Mouse (Mus musculus) layer of hippocampus, adult 2 months (tissue): Measurements from ENCODE around the gene Klhl35. TPM values are rescaled to one million over a fixed set of nuclear protein-coding genes. Genes with fewer than 3 reads are reported as not detected.
A peak's percentile ranks its signal among the peaks of the same experiment; 100 is the strongest.

Source experiments
- DNase-seq, 2 experiments: peaks; one replicate each; pipeline ENCODE4 v3.0.0; 2022; ENCODE audit warnings: low spot score in 2 of 2
- H3K27ac ChIP-seq: fragments of 200-600 bp; 2 replicates; pipeline ENCODE4 v1.8.1; 2022
- H3K4me3 ChIP-seq: fragments of 200-600 bp; 2 replicates; pipeline ENCODE4 v1.8.1; 2022; ENCODE audit warnings: mild to moderate bottlenecking
- CTCF ChIP-seq: fragments of 200-600 bp; conservative IDR thresholded peaks from 2 replicates; pipeline ENCODE4 v1.8.1; 2022; ENCODE audit warnings: antibody characterized with exemption, mild to moderate bottlenecking, moderate library complexity
- total RNA-seq, 2 experiments: library from RNA; stranded (reverse); gene quantifications; 2 replicates each; pipeline ENCODE4 v1.2.3; 2021

The Klhl35 gene
- total RNA-seq, 2 experiments from 2014 or later: 2.0 to 2.8 TPM

DNA sequence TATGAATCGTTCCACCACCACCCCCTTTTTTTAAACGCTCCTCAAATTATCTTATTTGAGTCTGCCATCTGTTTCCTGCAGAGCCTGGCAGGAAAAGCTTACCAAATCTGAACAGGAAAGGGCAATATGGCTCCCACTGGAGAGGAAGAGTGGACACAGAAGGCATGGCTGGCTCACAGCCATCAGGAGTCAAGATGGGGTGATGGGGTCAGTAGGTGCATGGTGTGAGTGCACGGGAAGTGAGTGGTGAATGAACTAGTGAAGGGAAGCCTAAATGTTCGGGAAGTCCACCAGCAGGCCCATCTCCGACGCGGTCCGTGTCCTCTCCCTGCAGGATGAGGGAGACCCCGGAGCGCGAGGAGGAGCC lies 2.1 kb downstream of the Klhl35 start:
- no peak for DNase-seq
- TF ChIP-seq CTCF: no peak
- H3K4me3 ChIP-seq: peak overlapping the region; percentile 56
- peak overlapping the region; percentile 93 for H3K27ac ChIP-seq

- peak; percentile 70 to 74 for DNase-seq
- Histone ChIP-seq H3K27ac (peak overlapping the region; percentile 93), H3K4me3 (peak overlapping the region; percentile 56)
- TF ChIP-seq CTCF: peak; percentile 71
Observed at GRCm38 (mm10) chr7:99468283-99469132, 2.7 kb downstream of the Klhl35 start.

DNA sequence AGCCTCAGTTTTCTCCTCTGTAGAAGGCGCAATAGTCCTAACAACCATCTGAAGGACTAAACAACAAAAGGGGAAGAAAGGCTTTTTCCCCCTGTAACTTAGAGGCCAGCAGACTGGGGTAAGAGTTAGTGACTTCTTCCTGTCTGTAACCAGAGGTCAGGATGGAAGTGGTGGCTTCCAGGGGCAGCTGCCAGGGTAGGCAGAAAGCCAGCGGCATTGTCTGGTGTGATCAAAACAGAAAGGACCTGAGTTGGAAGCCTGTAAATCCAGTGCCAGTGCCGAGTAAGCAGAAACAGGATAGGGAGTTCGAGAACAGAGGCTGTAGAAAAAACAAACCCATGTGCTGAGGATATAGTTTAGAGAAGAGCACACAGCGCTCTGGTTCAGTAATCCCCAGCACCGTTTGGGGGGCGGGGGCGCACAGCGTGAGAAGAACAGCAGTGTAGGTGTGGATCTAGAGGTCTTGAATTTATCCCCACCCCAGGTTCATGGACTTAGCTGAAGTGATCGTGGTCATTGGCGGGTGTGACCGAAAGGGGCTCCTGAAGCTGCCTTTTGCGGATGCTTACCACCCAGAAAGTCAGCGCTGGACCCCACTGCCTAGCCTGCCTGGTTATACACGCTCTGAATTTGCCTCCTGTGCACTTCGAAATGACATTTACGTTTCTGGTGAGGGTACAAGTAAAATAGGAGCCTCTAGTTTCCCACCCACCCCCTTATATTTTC lies 4.0 kb downstream of the Klhl35 start:
- Histone ChIP-seq H3K27ac (peak overlapping the region; percentile 93; the same call in 1 of the 2 replicates), H3K4me3 (no peak overlapping the region)
- TF ChIP-seq CTCF: no peak

DNA sequence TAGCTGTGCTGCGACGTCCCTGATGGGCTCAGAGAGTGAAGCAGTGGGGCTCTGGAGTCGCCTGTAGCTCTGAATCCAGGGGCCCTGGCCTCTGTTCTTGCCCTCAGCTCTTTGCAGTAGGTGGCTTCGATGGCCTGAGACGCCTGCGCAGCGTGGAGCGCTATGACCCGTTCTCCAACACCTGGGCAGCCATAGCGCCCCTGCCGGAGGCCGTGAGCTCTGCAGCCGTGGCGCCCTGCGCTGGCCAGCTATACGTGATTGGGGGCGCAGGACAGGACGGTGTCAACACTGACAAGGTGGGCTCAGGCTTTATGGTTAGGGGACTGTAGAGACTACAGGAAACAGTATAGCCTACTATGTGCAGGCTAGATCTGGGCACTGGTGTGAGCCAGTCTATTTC lies 5.8 kb downstream of the Klhl35 start:
- peak; percentile 57 for TF ChIP-seq CTCF
- DNase-seq: no peak
- H3K4me3 ChIP-seq: no peak overlapping the region
- no peak overlapping the region for H3K27ac ChIP-seq

More for the DNA sequence above, 4.0 kb downstream of the Klhl35 start:
- no peak for DNase-seq

DNA sequence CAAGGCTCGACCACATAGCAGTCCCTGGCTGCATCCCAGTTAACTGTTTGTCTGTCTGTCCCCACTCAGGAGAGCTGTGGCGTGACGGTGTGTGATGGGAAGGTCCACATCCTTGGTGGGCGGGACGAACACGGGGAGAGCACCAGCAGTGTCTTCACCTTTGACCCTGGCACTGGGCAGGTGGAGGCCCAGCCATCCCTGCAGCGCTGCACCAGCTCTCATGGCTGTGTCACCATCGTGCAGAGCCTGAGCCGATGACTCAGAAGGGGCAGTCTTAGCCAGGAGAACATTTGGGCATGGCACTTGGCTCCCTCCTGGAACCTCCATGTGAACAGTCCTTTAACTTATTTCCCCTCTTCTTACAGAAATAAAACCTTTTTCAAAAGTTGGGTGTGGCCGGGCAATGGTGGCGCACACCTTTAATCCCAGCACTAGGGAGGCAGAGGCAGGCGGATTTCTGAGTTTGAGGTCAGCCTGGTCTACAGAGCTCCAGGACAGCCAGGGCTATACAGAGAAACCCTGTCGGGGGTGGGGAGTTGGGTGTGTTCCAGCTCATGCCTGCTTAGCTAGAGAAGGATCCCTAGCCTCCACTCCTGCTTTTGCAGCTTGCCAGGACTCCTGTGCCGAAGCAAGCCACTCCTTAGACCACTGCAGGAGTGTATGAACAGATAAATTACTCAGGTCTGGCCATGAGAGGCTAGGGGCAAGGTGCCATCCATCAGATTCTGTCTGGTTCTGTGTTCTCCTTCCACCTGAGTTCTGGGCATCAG lies 8.0 kb downstream of the Klhl35 start:
- no peak for DNase-seq
- peak overlapping the region; percentile 73 for H3K27ac ChIP-seq
- TF ChIP-seq CTCF: no peak
- no peak overlapping the region for H3K4me3 ChIP-seq

DNA sequence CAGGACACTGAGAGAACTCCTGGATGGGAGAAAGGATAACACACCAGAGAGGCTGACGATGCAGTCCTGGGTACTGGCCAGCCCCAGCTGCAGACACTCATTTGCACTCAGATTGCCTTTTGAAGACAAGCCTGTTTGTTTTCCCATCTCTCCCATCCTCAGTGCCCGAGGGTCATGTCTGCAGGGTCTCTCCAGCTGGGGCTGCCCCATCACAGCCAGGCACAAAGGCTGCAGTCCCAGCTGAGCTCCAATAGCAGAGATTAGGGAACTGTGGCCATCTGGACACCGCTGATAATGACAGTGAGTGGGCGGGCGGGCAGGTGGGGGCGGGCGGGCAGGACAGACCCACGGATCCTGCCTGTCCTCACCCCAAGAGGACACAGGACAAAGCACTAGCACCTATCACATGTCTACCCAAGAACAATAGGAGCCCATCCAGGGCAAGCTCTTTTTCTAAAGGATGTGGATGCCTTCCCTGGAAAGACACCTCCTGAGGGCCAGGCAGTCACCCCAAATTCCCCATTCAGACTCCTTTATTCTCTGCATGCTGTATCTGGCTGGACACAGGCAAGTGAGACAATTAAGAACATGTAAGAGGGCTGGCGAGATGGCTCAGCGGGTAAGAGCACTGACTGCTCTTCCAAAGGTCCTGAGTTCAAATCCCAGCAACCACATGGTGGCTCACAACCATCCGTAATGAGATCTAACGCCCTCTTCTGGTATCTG lies 9.2 kb downstream of the Klhl35 start:
- Histone ChIP-seq H3K4me3 (no peak overlapping the region), H3K27ac (peak overlapping the region; percentile 73)
- no peak for DNase-seq
- 0 out of 2 replicates have a peak, but pooled peaks have one; percentile 9 for TF ChIP-seq CTCF

DNA sequence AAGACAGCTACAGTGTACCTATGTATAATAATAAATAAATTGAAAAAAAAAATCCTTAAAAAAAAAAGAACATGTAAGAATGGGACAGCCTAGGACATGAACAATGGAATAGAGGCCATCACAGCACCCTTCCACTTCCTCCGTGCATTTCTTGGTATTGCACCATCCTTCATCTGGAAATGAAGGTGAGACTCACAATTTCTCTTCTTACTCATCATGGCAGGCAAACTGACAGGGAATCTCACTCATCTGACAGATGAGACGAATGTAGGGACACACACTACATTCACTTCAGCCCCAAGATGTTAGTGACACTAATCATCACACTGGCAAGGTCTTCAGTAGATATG lies 9.7 kb downstream of the Klhl35 start:
- H3K4me3 ChIP-seq: no peak overlapping the region
- H3K27ac ChIP-seq: peak overlapping the region; percentile 73
- no peak for TF ChIP-seq CTCF
- no peak for DNase-seq

- no peak overlapping the region for H3K4me3 ChIP-seq
- DNase-seq: no peak
- no peak for TF ChIP-seq CTCF
- no peak overlapping the region for H3K27ac ChIP-seq
Observed at GRCm38 (mm10) chr7:99476558-99477114, 10.8 kb downstream of the Klhl35 start.

GRCm38 (mm10) chr7:99477235-99477634 lies 11.4 kb downstream of the Klhl35 start:
- no peak for DNase-seq
- peak; percentile 43 for TF ChIP-seq CTCF
- H3K27ac ChIP-seq: no peak overlapping the region
- no peak overlapping the region for H3K4me3 ChIP-seq

DNA sequence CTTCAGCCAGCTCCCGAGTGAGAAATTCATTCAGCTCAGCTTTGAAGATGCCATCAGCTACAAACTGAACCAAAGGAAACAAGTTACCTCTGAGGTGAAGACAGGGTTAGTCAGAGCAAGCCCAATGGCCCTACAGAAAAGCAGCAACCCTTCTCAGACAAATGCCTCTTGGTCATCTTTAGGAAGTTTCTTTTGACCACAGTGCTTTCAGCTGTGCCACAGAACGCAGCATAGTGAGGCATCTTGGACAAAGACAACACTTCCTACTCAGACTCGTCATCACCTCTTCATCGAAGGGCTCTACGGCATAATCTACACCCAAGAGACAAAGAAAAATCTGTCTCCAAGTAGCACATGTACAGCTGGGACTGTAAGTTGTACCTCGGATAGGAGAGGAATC lies 16.8 kb downstream of the Klhl35 start:
- TF ChIP-seq CTCF: no peak
- Histone ChIP-seq H3K27ac (peak overlapping the region; percentile 95), H3K4me3 (peak overlapping the region; percentile 85)
- no peak for DNase-seq

DNA sequence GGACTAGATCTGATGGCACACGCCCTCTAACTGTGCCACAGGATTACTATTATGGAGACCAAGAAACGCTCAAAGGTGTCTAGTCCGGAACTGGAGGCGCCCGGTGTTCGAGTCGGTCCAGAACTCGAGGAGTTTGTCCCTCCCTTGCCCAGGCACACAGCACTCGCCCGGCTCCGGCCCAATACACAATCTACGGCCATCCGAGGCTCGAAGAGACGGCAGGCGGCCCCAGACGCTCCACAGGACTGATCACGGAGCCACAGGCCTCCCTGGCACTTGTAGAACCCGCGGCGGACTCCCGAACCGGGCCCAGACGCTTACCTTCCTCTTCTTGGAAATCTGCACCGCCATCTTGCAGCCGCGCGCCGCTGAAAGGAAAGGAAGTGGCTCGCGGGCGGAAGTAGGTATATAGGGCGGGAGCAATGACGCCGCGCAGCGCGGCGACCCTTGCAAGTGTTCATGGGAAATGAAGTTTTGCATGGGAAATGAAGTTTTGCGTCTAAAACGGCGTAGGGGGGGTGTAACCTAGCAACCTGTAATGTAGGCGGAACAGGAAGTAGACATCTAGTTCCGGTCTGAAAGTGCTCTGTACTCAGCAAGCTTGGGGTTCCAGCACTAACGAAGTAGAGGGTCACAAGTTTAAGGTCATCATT lies 17.6 kb downstream of the Klhl35 start, which contains the start of gene Rps3:
Gene Rps3, minus strand, starts transcription at position 468 of the 653 bp plus-strand sequence.
- H3K4me3 ChIP-seq: peak within 1 kb of the TSS; percentile 85
- no peak for TF ChIP-seq CTCF
- DNase-seq: peak; percentile 94 to 98
- peak within 1 kb of the TSS; percentile 95 for H3K27ac ChIP-seq
